In genomic region chr9:40423427-40423867, GRCm38 (mm10) we compare ENCODE assay signal across 14 mouse cellular contexts.
DNase-seq lines count a peak whose midpoint lies in the region; TF ChIP-seq lines count a peak whose summit lies in the region.
"Had no signal": no experiment of that assay in that cellular context is flagged by ENCODE, and none has a peak within 500 bp of the region (broad histone marks: within the 10 kb centered on the region; RNA-seq: fewer than 3 reads in every experiment).

No protein-coding gene starts in this region.

- H3K36me3 ChIP-seq in spleen, adult 2 months (ENCODE audit: control insufficient read depth, insufficient read depth, low read length), result no peaks in the 10 kb centered on the region
- H3K36me3 ChIP-seq: forebrain, embryonic 10.5 days; heart, embryonic 15.5 days; limb, embryonic 15.5 days; neural tube, embryonic 12.5 days had no signal

- peak overlapping the region; percentile 24; the same call in 1 of the 2 replicates for H3K4me3 ChIP-seq in spleen, adult 2 months (ENCODE audit: extremely low read depth, insufficient read depth, insufficient read length)
- H3K4me3 ChIP-seq: forebrain, embryonic 10.5 days; heart, embryonic 15.5 days; limb, embryonic 15.5 days; neural tube, embryonic 12.5 days had no signal

- peak overlapping the region; percentile 74 for H3K27ac ChIP-seq in spleen, adult 2 months (ENCODE audit: insufficient read depth, low read length)
- H3K27ac ChIP-seq: forebrain, embryonic 10.5 days; limb, embryonic 15.5 days; neural tube, embryonic 12.5 days had no signal

- H3K4me1 ChIP-seq in spleen, adult 2 months (ENCODE audit: control insufficient read depth, insufficient read depth, insufficient read length), result peaks cover 4% of the 10 kb centered on the region; the same call in 1 of the 2 replicates
- H3K4me1 ChIP-seq: forebrain, embryonic 10.5 days; limb, embryonic 15.5 days; neural tube, embryonic 12.5 days had no signal

- DNase-seq in 416B (ENCODE audit: low read depth) (peak; percentile 51), A20 (ENCODE audit: low read depth, low spot score) (peak; percentile 66)
- DNase-seq in induced T-regulatory cell, adult 2 months (ENCODE audit: low read depth), result peak; percentile 89
- DNase-seq in spleen, adult 2 months (ENCODE audit: low read depth in 1 of 2, low spot score in 2 of 2), result peak; percentile 41 to 65
- DNase-seq in urinary bladder, adult 2 months (ENCODE audit: low spot score), result no peak
- DNase-seq in cerebellum, adult 18-20 months, result no peak
- DNase-seq in urinary bladder, adult 18-20 months (ENCODE audit: low spot score in 2 of 2), result no peak
- DNase-seq: adrenal gland, adult 8-10 months; layer of hippocampus, adult 9-11 months; right cerebral cortex, postnatal 14 days had no signal

- no peaks in the 10 kb centered on the region for H3K27me3 ChIP-seq in spleen, adult 2 months (ENCODE audit: control insufficient read depth, insufficient read depth, low read length)
- H3K27me3 ChIP-seq: heart, embryonic 15.5 days; limb, embryonic 15.5 days; neural tube, embryonic 12.5 days had no signal

- 19% methylated on average over 6 of the region's 6 CpGs for WGBS in spleen, adult 2 months

- no peak for TF ChIP-seq CTCF in spleen, adult 2 months (IDR thresholded peaks at IDR 0.05; ENCODE audit: extremely low read depth, insufficient read depth, insufficient read length, insufficient replicate concordance)

- no peak for TF ChIP-seq POLR2A in spleen, adult 2 months (IDR thresholded peaks at IDR 0.05; ENCODE audit: low read depth, low read length)

Comparison
In these comparisons a context has a peak if more than half of its experiments do, and no peak if none do; other contexts are left out.
1. DNase-seq: peak in 416B (single experiment), A20 (single experiment), induced T-regulatory cell, adult 2 months (single experiment) and spleen, adult 2 months (2 of 2); none in urinary bladder, adult 2 months (single experiment), cerebellum, adult 18-20 months (0 of 2) and urinary bladder, adult 18-20 months (0 of 2).